ENCODE assay signal across 19 mouse cellular contexts in genomic region chr19:55057483-55057882, GRCm38 (mm10).
DNase-seq lines count a peak whose midpoint lies in the region; ATAC-seq and TF ChIP-seq lines count a peak whose summit lies in the region.
"Had no signal": no experiment of that assay in that cellular context is flagged by ENCODE, and none has a peak within 500 bp of the region (broad histone marks: within the 10 kb centered on the region; RNA-seq: fewer than 3 reads in every experiment).

No protein-coding gene starts in this region.

- H3K27ac ChIP-seq in embryonic facial prominence, embryonic 12.5 days = no peak overlapping the region
- H3K27ac ChIP-seq in embryonic facial prominence, embryonic 10.5 days (replicated peaks) = no peak overlapping the region
- H3K27ac ChIP-seq in hindbrain, postnatal 0 days = no peak overlapping the region
- no peak overlapping the region for H3K27ac ChIP-seq in hindbrain, embryonic 13.5 days
- H3K27ac ChIP-seq: forebrain, embryonic 15.5 days; heart, adult 2 months; heart, embryonic 15.5 days had no signal

- no peak overlapping the region for H3K9ac ChIP-seq in embryonic facial prominence, embryonic 12.5 days
- no peak overlapping the region for H3K9ac ChIP-seq in hindbrain, postnatal 0 days (replicated peaks; ENCODE audit: low read length)
- H3K9ac ChIP-seq in hindbrain, embryonic 13.5 days = no peak overlapping the region
- H3K9ac ChIP-seq: forebrain, embryonic 15.5 days; heart, embryonic 15.5 days had no signal

- ATAC-seq in embryonic facial prominence, embryonic 12.5 days (ENCODE audit: insufficient number of reproducible peaks, insufficient read depth, low FRiP score, low TSS enrichment) = 0 out of 2 replicates have a peak, but pooled peaks have one; percentile 23
- peak; percentile 30; the same call in 1 of the 2 replicates for ATAC-seq in hindbrain, postnatal 0 days
- ATAC-seq in hindbrain, embryonic 13.5 days (ENCODE audit: low FRiP score) = no peak
- no peak for ATAC-seq in granulocyte monocyte progenitor cell, adult 5-6 weeks (replicated peaks; ENCODE audit: poor library complexity, severe bottlenecking)
- ATAC-seq: forebrain, embryonic 15.5 days; Patski had no signal

- 0 out of 2 replicates have a peak, but pooled peaks cover 7% of the 10 kb centered on the region for H3K4me1 ChIP-seq in embryonic facial prominence, embryonic 12.5 days
- H3K4me1 ChIP-seq in embryonic facial prominence, embryonic 10.5 days = peaks cover 6% of the 10 kb centered on the region
- H3K4me1 ChIP-seq in hindbrain, postnatal 0 days (ENCODE audit: insufficient read depth, low read length) = no peaks in the 10 kb centered on the region; the same call in 1 of the 2 replicates
- H3K4me1 ChIP-seq in hindbrain, embryonic 13.5 days (replicated peaks) = peaks cover 6% of the 10 kb centered on the region

- no peak overlapping the region for H3K4me2 ChIP-seq in embryonic facial prominence, embryonic 12.5 days (replicated peaks)
- H3K4me2 ChIP-seq in hindbrain, postnatal 0 days (ENCODE audit: low read depth, low read length) = no peak overlapping the region
- H3K4me2 ChIP-seq in hindbrain, embryonic 13.5 days = no peak overlapping the region
- H3K4me2 ChIP-seq: forebrain, embryonic 15.5 days; heart, embryonic 11.5 days; heart, embryonic 15.5 days had no signal

- no peak for DNase-seq in embryonic facial prominence, embryonic 10.5 days (ENCODE audit: low spot score)
- peak; percentile 52 for DNase-seq in hindbrain, postnatal 0 days (ENCODE audit: low spot score)
- DNase-seq in retina, embryonic 14.5 days (ENCODE audit: low spot score) = peak; percentile 13
- no peak for DNase-seq in retina, postnatal 1 day
- DNase-seq: adrenal gland, adult 2 months; adrenal gland, postnatal 25 days; cerebellum, adult 8-10 months; cerebellum, postnatal 36 days; heart, adult 2 months; heart, postnatal 14 days; kidney, adult 18-20 months had no signal

- H3K4me3 ChIP-seq in embryonic facial prominence, embryonic 12.5 days = no peak overlapping the region
- no peak overlapping the region for H3K4me3 ChIP-seq in embryonic facial prominence, embryonic 10.5 days
- H3K4me3 ChIP-seq in hindbrain, postnatal 0 days (ENCODE audit: low read length) = no peak overlapping the region
- no peak overlapping the region for H3K4me3 ChIP-seq in hindbrain, embryonic 13.5 days
- H3K4me3 ChIP-seq: forebrain, embryonic 15.5 days; heart, adult 2 months; heart, embryonic 15.5 days had no signal

- TF ChIP-seq CTCF in hindbrain, postnatal 0 days (IDR thresholded peaks at IDR 0.05; ENCODE audit: low read depth) = no peak

- WGBS in embryonic facial prominence, embryonic 12.5 days = 82% methylated on average over 5 of the region's 5 CpGs
- 83% methylated on average over 5 of the region's 5 CpGs for WGBS in embryonic facial prominence, embryonic 10.5 days
- 56% methylated on average over 5 of the region's 5 CpGs for WGBS in hindbrain, postnatal 0 days
- 65% methylated on average over 5 of the region's 5 CpGs for WGBS in hindbrain, embryonic 13.5 days

- no peaks in the 10 kb centered on the region for H3K36me3 ChIP-seq in embryonic facial prominence, embryonic 12.5 days
- H3K36me3 ChIP-seq in embryonic facial prominence, embryonic 10.5 days (replicated peaks) = no peaks in the 10 kb centered on the region
- no peaks in the 10 kb centered on the region for H3K36me3 ChIP-seq in hindbrain, postnatal 0 days (ENCODE audit: insufficient read depth, low read length)
- no peaks in the 10 kb centered on the region for H3K36me3 ChIP-seq in hindbrain, embryonic 13.5 days
- H3K36me3 ChIP-seq: forebrain, embryonic 15.5 days; heart, embryonic 15.5 days had no signal

- H3K9me3 ChIP-seq in embryonic facial prominence, embryonic 12.5 days = no peaks in the 10 kb centered on the region
- peaks cover 9% of the 10 kb centered on the region for H3K9me3 ChIP-seq in embryonic facial prominence, embryonic 10.5 days
- H3K9me3 ChIP-seq in hindbrain, postnatal 0 days (ENCODE audit: low read length) = no peaks in the 10 kb centered on the region
- H3K9me3 ChIP-seq in hindbrain, embryonic 13.5 days = 0 out of 2 replicates have a peak, but pooled peaks cover 9% of the 10 kb centered on the region
- H3K9me3 ChIP-seq: forebrain, embryonic 15.5 days; heart, embryonic 15.5 days had no signal

- no peaks in the 10 kb centered on the region for H3K27me3 ChIP-seq in embryonic facial prominence, embryonic 12.5 days
- no peaks in the 10 kb centered on the region for H3K27me3 ChIP-seq in embryonic facial prominence, embryonic 10.5 days (replicated peaks; ENCODE audit: low read depth, poor library complexity, severe bottlenecking)
- no peaks in the 10 kb centered on the region for H3K27me3 ChIP-seq in hindbrain, postnatal 0 days (ENCODE audit: insufficient read depth, low read length)
- H3K27me3 ChIP-seq in hindbrain, embryonic 13.5 days = 0 out of 2 replicates have a peak, but pooled peaks cover 5% of the 10 kb centered on the region
- H3K27me3 ChIP-seq: CH12.LX; forebrain, embryonic 15.5 days; heart, embryonic 15.5 days had no signal

Comparison
In these comparisons a context has a peak if more than half of its experiments do, and no peak if none do; other contexts are left out.
1. ATAC-seq: peak in embryonic facial prominence, embryonic 12.5 days (single experiment) and hindbrain, postnatal 0 days (single experiment); none in hindbrain, embryonic 13.5 days (single experiment) and granulocyte monocyte progenitor cell, adult 5-6 weeks (single experiment).
2. DNase-seq: peak in hindbrain, postnatal 0 days (single experiment) and retina, embryonic 14.5 days (single experiment); none in embryonic facial prominence, embryonic 10.5 days (single experiment) and retina, postnatal 1 day (single experiment).